Mouse (Mus musculus) ovary, postnatal 10 days (tissue): ENCODE measurements around the gene Pak6.

ENCODE experiments used
- DNase-seq: peaks from one replicate; pipeline ENCODE4 v3.0.0; 2022; ENCODE audit warnings: low spot score

Gene Pak6

DNA sequence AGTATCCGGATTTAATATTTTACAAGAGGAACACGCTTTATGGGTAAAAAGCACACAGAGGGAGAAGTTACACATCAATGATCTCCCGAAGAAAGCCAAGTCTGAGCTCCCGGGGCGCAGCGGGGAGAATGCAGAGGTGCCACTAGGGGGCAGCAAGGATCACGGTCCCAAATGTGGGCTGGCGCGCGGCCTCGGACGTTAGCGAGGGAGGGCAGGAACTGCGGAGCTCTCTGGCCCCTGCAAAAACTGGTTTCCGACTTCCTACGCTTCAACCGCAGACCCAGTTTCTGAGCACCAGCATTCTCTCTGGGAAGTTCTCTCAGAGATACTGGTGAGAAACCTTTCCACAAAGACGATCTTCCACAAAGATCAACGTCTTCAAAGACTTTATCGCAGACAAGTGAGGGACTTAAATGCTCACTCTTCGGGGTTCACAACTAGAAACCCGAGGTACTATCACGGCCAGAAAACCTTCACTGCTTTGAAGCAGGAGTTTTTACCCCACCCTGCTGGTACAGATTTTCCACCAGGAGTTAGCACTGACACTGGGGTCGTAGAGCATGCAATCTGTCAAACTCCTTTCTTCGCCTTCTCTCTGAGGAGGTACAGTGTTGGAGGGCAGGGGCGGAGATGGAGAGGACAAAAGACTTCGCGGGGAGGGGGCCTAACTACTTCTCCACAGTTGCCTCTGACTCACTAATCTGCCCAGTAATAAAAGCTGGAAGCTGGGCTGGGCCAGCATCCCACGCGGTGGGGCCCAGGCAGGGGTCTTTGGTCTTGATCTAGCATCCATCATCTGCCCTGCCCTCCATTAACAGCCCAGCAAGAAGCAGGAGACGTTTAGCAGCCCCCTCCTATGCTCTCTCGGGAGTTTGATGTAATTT is 37.3 kb downstream of the Pak6 start:
- peak; percentile 83 for DNase-seq

GRCm38 (mm10) chr2:118701161-118701560 is 38.1 kb downstream of the Pak6 start:
- no peak for DNase-seq

DNA sequence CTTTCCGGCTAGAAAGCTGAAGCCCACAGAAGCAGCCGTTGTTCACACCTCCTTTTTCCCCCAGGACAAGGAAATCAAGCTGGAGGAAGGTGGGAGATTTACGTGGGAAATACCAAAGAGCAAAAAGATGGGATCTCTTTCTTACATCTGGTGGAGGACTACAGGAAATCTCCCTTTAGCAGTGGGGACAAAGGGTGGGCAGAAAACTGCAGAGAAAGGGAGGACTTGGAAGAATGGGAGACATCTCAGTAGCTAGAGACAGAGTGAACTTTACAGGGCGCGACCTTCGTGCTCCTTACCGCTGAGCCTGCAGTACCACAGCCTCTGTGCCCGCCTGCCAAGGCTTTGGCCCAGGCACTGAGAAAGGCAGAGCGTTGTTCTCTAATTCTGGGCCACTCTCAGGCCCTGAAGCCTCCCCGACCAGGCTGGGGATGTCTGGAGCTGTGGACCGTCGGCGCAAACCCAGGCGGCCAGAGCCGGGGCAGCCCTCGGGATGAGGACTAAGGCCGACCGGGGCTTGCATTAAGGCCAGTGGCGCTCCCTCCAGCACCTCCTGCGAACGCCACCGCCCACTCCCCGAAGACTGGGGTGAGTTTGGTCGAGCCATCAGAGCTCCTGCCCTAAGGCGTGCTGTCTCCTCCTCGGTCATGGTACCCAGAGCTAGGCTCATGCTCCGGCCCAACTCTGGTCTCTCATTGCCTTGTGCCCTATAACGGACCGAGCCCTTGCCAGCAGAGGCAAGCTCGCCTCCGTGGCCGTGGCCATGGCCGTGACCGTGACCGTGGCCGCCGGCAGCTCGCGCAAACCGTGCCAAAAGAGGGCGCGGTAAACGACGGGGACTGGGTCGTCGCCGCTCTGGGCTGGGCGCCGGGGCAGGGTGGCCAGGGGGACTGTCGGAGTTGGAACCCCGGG is 39.1 kb downstream of the Pak6 start:
- DNase-seq = no peak

- DNase-seq = no peak
Measured at GRCm38 (mm10) chr2:118702883-118703761, 40.0 kb downstream of the Pak6 start.

- no peak for DNase-seq
Measured at GRCm38 (mm10) chr2:118703913-118704730, 41.0 kb downstream of the Pak6 start, which contains the start of gene Ankrd63. Ankrd63 (minus strand) TSS chr2:118703963.

DNA sequence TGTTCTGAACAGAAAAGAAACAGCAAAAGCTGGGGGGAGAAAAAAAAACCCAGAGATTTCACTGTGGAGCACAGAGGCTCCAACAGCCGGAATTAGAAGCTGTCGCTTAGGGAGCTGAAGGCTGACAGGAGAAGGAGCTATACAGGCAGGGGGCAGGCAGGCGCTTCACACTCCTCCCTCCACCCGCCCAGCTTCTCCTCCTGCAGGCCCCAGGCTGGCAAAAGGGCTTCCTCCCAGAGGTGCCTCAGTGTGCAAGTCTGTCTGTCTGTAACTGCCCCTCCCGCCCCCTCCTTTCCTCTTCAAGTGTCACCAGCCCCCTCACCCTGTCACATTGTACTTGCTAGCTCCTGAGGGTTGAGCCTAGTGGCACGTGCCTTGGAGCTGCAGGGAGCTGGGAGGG is 43.3 kb downstream of the Pak6 start:
- no peak for DNase-seq

- DNase-seq = no peak
Measured at GRCm38 (mm10) chr2:118708472-118708871, 45.4 kb downstream of the Pak6 start.

DNA sequence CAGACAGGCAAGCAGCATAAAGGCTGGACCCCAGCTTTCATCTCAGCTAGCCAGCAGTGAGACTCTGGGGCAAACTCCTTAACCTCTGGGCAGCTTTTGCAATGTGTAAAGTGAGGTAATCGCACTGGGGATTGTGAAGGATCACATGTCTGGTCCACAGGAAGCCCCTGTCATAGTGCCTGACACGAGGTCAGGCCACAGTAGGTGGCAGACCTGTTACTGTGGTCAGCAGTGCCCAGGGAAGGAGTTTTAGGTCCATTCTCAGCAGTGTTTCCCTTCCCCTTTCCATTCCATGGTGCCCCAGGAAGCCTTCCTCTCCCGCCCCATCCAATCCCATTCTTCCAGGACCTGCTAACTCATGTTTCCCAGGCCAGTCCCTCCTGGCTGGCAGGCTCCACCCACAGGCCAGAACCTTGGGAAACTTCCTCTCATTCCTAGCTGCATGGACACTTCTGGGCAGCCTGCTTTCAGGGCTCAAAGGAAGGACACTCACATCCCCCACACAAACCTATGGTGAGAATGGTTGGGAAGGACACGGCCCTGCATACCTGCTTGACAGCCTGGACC is 46.6 kb downstream of the Pak6 start:
- DNase-seq = no peak

GRCm38 (mm10) chr2:118711038-118711494 is 48.0 kb downstream of the Pak6 start:
- no peak for DNase-seq

DNA sequence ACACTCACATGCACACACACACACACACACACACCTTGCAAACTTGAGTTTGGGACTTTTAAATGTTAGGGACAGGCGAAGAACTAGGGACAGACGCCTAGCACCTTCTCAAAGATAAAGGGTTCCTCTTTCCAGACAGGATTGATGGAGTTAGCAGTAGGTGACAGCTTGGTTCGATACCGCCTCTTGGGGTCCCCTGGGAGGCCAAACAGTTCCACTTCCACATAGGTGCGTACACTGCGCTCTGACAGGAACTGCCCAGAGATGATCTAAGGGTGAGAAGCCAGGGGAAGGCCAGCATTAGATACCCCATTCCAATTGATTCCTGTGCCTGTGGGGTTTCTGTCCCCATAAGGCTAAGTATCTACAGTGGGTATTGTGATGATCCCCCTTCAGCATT is 50.5 kb downstream of the Pak6 start:
- DNase-seq = no peak

DNA sequence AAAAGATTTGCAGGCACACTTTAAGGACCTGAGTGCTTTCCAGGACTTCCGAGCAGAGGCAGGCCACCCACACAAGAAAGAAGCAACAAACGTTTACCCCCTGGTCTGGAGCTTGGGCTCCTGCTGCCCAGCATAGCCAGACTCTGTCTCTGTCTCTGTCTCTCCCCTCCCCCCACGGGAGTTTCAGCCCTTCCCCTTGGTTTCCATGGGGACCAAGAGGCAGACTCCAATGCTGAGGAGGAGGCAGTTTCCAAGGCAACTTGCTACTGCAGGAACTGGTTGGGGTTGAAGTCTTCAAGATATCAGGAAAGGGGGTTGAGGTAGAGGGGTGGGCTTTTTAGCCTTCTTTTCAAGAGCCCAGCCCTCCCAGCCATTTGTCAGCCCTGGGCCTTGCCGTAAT is 51.1 kb downstream of the Pak6 start:
- no peak for DNase-seq

GRCm38 (mm10) chr2:118716677-118717076 is 53.6 kb downstream of the Pak6 start:
- DNase-seq = no peak

DNA sequence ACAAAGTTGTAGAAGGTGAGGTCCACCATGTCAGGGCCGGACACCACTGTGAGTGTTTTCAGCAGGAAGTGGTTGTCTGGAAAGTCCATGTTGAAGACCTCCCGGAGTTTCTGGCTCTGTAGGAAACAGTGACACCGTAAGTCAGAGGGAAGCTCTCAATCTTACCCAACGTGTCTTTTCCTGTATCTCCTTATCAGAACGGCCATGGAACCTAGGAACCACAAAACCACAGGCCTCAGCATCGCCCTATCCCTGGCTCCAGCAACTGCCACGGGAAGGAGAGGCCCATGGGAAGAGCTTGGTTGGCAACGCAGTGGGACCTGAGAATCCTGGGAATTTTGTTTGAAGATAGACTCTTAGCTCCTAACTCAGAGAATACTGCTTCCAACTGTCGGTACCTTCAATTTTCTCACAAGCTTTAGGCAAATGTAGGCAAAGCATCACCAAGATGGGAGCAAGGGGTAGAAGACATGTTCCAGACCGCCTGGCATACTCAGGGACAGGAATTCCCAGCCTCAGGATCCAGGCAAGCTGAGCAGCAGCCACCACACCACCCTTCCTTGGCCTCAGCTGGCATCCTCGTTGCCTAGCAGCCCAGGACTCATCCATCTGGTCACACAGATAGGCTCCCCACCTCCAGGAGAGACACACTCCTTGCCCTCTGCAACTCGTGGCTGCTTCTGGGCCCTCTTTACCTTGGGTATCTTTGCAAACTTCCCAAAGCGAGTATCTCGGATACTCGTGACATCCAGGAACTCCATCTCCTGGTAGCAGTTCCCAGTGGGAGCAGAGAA is 60.8 kb downstream of the Pak6 start:
- no peak for DNase-seq

- no peak for DNase-seq
Measured at GRCm38 (mm10) chr2:118725511-118725910, 62.4 kb downstream of the Pak6 start.

DNA sequence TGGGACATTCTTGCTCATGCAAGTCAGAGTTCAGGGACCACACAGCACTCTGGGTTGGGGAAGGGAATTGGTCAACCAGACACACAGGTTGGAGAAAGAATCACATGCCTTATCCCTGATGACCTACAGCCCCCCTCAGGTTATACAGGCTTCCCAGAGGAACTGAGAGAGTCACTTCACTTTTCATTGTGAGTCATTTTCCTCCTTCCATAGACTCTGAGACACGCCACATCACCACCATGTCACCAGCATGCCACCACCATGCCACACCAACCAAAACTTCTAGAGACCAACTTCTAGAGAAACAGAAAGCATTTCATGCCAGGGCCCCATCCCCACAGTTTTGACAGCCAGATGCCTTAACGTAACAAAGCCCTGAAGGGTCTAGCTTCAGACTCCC is 63.8 kb downstream of the Pak6 start:
- no peak for DNase-seq

DNA sequence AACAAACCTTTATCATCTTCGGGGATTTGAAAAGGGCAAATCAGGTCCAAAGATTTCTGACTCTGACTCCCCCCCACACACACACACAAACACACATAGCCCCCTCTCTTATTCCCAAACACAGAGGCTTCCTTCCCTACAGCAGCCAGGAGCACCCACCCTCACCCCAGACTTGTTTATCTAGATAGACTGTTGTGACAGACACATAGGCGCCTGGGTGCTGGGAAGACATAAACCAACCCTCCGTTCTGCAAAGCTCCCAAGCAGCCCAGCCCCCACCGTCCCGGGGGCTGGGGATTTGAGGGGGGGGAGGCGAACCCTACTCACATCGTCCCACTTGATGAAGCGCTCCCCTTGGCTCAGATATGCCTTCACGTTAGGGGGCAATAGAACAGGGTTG is 64.8 kb downstream of the Pak6 start:
- DNase-seq = no peak

DNA sequence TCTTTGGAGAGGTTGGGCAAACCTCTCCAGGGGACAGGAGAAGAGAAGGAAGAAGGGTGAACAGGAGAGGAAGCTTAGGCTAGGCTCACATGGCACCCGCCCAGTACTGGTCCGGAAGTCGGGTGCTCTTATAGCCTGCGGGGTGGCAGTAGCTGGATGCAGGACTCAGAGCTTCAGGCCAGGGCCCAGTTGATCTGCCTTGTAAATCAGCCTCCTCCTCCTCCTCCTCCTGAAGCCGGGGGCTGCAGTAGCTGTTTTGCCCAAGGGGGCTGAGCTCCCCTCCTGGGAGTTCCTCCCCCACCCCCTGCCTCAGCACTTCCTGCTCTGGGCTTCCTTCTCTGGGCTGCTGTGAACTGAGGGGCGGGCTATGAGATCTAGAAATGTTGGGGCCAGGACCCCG is 65.2 kb downstream of the Pak6 start, which contains the start of gene Plcb2:
Plcb2 (minus strand) TSS at position 102 of the 400 bp plus-strand sequence.
- no peak for DNase-seq

DNA sequence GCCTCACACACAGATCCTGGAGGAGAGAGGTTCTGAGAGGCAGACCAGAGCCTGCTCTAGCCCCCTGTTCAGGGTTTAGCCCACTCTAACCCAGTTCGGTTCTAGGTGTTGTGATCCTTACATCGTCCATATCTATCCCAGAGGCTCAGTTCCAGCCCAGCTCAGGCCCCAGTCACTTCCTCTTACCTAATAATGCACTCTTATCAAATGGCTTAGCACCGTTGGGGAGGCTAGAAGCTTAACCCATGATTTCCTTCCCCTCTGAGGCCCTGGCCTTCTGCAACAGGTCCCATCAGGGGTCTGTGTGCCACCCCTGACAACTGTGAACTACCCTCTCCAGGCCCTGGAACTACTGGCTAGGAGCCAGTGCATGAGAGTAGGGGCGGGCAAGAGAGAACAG is 66.1 kb downstream of the Pak6 start:
- no peak for DNase-seq

GRCm38 (mm10) chr2:118729816-118730621 is 66.9 kb downstream of the Pak6 start:
- DNase-seq = no peak
